Mouse (Mus musculus) stomach, embryonic 14.5 days (tissue): ENCODE results near the gene Fbxo47. TPM values are rescaled to one million over a fixed set of nuclear protein-coding genes. Genes with fewer than 3 reads are reported as not detected.

Source experiments
- ATAC-seq: fragments of 200-750 bp; cut with Nextera tagmentation; 2 replicates; pipeline ENCODE4 v1.8.0; 2017; ENCODE audit warnings: low read depth, moderate TSS enrichment; ENCODE audit not compliant: insufficient number of reproducible peaks, insufficient read depth, low FRiP score
- H3K27ac ChIP-seq: fragments of 300-500 bp; sonication (generic); 2 replicates; pipeline ENCODE4 v1.5.1; 2014; ENCODE audit warnings: mild to moderate bottlenecking, low read length, moderate library complexity, mixed read lengths
- H3K27me3 ChIP-seq: fragments of 300-500 bp; sonication (generic); 2 replicates; pipeline ENCODE4 v1.6.1; 2014; ENCODE audit warnings: low read length, control low read depth, mixed read lengths; ENCODE audit not compliant: control insufficient read depth, insufficient read depth
- H3K36me3 ChIP-seq: fragments of 300-500 bp; sonication (generic); 2 replicates; pipeline ENCODE4 v1.6.1; 2014; ENCODE audit warnings: mild to moderate bottlenecking, control low read depth, low read length, moderate library complexity, mixed read lengths; ENCODE audit not compliant: control insufficient read depth, insufficient read depth
- H3K4me1 ChIP-seq: fragments of 300-500 bp; sonication (generic); 2 replicates; pipeline ENCODE4 v1.6.1; 2014; ENCODE audit warnings: low read length, control low read depth, mixed read lengths; ENCODE audit not compliant: control insufficient read depth, insufficient read depth
- H3K4me2 ChIP-seq: fragments of 300-500 bp; sonication (generic); replicated peaks from 2 replicates; pipeline ENCODE4 v1.6.1; 2014; ENCODE audit warnings: low read depth, low read length, control low read depth
- H3K4me3 ChIP-seq: fragments of 300-500 bp; sonication (generic); 2 replicates; pipeline ENCODE4 v1.5.1; 2014; ENCODE audit warnings: low read depth, low read length, control low read depth
- H3K9ac ChIP-seq: fragments of 300-500 bp; sonication (generic); replicated peaks from 2 replicates; pipeline ENCODE4 v1.6.1; 2014; ENCODE audit warnings: low read depth, mild to moderate bottlenecking, control low read depth, low read length, moderate library complexity, mixed read lengths
- H3K9me3 ChIP-seq: fragments of 300-500 bp; sonication (generic); 2 replicates; pipeline ENCODE4 v1.6.1; 2016; ENCODE audit warnings: low read depth, low read length, control low read depth; ENCODE audit not compliant: control insufficient read depth
- WGBS: fragments of 180-500 bp; shearing (Covaris S2); extraction: QIAGEN DNeasy Blood & Tissue Kit; methylation state at CpG from one replicate; pipeline ENCODE4 v1.1.7; 2014; 5-methylcytosine and 5-hydroxymethylcytosine counted together
- polyA plus RNA-seq: library from polyadenylated mRNA; unstranded; fragments of >200 nt; fragmentation: Nextera tagmentation; extraction: Ambion mirVana; gene quantifications from 2 replicates; pipeline ENCODE4 v1.2.1, GENCODE M21; 2014

Fbxo47 gene
- polyA plus RNA-seq, 1 experiment from 2014 or later: 0.29 TPM

- Histone ChIP-seq H3K4me3 (no peak overlapping the region), H3K9me3 (no peaks in the 10 kb centered on the region), H3K36me3 (peaks cover 44% of the 10 kb centered on the region), H3K27ac (peak overlapping the region; percentile 66; the same call in 1 of the 2 replicates), H3K27me3 (no peaks in the 10 kb centered on the region), H3K4me2 (0 out of 2 replicates have a peak overlapping the region, but pooled peaks have one; percentile 13), H3K9ac (no peak overlapping the region), H3K4me1 (peaks cover 34% of the 10 kb centered on the region)
- WGBS: 10% methylated on average over 4 of the region's 4 CpGs
- no peak for ATAC-seq
Measured at GRCm38 (mm10) chr11:97818571-97818970, 65.4 kb downstream of the Fbxo47 start.

- ATAC-seq: no peak
Measured at GRCm38 (mm10) chr11:97818003-97818402, 66.0 kb downstream of the Fbxo47 start.

GRCm38 (mm10) chr11:97817379-97817778 is 66.6 kb downstream of the Fbxo47 start:
- Histone ChIP-seq H3K4me1 (peaks cover 46% of the 10 kb centered on the region), H3K36me3 (peaks cover 42% of the 10 kb centered on the region), H3K9ac (no peak overlapping the region), H3K4me3 (no peak overlapping the region), H3K27ac (peak overlapping the region; percentile 41; the same call in 1 of the 2 replicates), H3K4me2 (0 out of 2 replicates have a peak overlapping the region, but pooled peaks have one; percentile 4), H3K9me3 (no peaks in the 10 kb centered on the region), H3K27me3 (no peaks in the 10 kb centered on the region)
- 33% methylated on average over 5 of the region's 5 CpGs for WGBS
- ATAC-seq: peak; percentile 31; the same call in 1 of the 2 replicates

More at GRCm38 (mm10) chr11:97818003-97818402, 66.0 kb downstream of the Fbxo47 start:
- Histone ChIP-seq H3K36me3 (peaks cover 47% of the 10 kb centered on the region), H3K9ac (no peak overlapping the region), H3K4me1 (peaks cover 40% of the 10 kb centered on the region), H3K4me2 (no peak overlapping the region), H3K27ac (no peak overlapping the region), H3K4me3 (no peak overlapping the region), H3K27me3 (no peaks in the 10 kb centered on the region), H3K9me3 (no peaks in the 10 kb centered on the region)
- WGBS: 30% methylated on average over 6 of the region's 6 CpGs

GRCm38 (mm10) chr11:97816916-97817315 is 67.0 kb downstream of the Fbxo47 start:
- Histone ChIP-seq H3K27me3 (no peaks in the 10 kb centered on the region), H3K9me3 (no peaks in the 10 kb centered on the region), H3K4me2 (0 out of 2 replicates have a peak overlapping the region, but pooled peaks have one; percentile 4), H3K9ac (no peak overlapping the region), H3K4me1 (peaks cover 51% of the 10 kb centered on the region), H3K27ac (peak overlapping the region; percentile 41; the same call in 1 of the 2 replicates), H3K36me3 (peaks cover 40% of the 10 kb centered on the region), H3K4me3 (no peak overlapping the region)
- no peak for ATAC-seq
- 58% methylated on average over 9 of the region's 9 CpGs for WGBS

GRCm38 (mm10) chr11:97816176-97816575 is 67.8 kb downstream of the Fbxo47 start:
- ATAC-seq: no peak
- Histone ChIP-seq H3K27ac (no peak overlapping the region; the same call in 1 of the 2 replicates), H3K27me3 (no peaks in the 10 kb centered on the region), H3K4me1 (peaks cover 58% of the 10 kb centered on the region), H3K4me3 (peak overlapping the region; percentile 7; the same call in 1 of the 2 replicates), H3K36me3 (peaks cover 40% of the 10 kb centered on the region), H3K9me3 (no peaks in the 10 kb centered on the region), H3K9ac (no peak overlapping the region), H3K4me2 (no peak overlapping the region)
- 49% methylated on average over 5 of the region's 5 CpGs for WGBS

- whole genome bisulfite sequencing: 68% methylated on average over 11 of the region's 11 CpGs
- H3K9ac ChIP-seq: no peak overlapping the region
Measured at GRCm38 (mm10) chr11:97815736-97816135, 68.2 kb downstream of the Fbxo47 start.

GRCm38 (mm10) chr11:97813746-97814515 is 70.0 kb downstream of the Fbxo47 start:
- 72% methylated on average over 17 of the region's 17 CpGs for WGBS

More at GRCm38 (mm10) chr11:97815736-97816135, 68.2 kb downstream of the Fbxo47 start:
- Histone ChIP-seq H3K27me3 (no peaks in the 10 kb centered on the region), H3K4me2 (no peak overlapping the region), H3K9me3 (no peaks in the 10 kb centered on the region), H3K4me3 (peak overlapping the region; percentile 7; the same call in 1 of the 2 replicates), H3K4me1 (peaks cover 60% of the 10 kb centered on the region), H3K27ac (no peak overlapping the region; the same call in 1 of the 2 replicates), H3K36me3 (peaks cover 40% of the 10 kb centered on the region)
- ATAC-seq: no peak

GRCm38 (mm10) chr11:97813085-97813484 is 70.9 kb downstream of the Fbxo47 start:
- WGBS: 36% methylated on average over 7 of the region's 7 CpGs
- H3K27me3 ChIP-seq: no peaks in the 10 kb centered on the region
- H3K9me3 ChIP-seq: no peaks in the 10 kb centered on the region
- no peak overlapping the region; the same call in 1 of the 2 replicates for H3K27ac ChIP-seq
- no peak overlapping the region for H3K4me3 ChIP-seq
- ATAC-seq: no peak
- no peak overlapping the region for H3K4me2 ChIP-seq
- H3K9ac ChIP-seq: no peak overlapping the region
- peaks cover 76% of the 10 kb centered on the region for H3K4me1 ChIP-seq
- H3K36me3 ChIP-seq: peaks cover 43% of the 10 kb centered on the region

More at GRCm38 (mm10) chr11:97813746-97814515, 70.0 kb downstream of the Fbxo47 start:
- no peaks in the 10 kb centered on the region for H3K27me3 ChIP-seq
- H3K4me3 ChIP-seq: no peak overlapping the region
- H3K27ac ChIP-seq: peak overlapping the region; percentile 11; the same call in 1 of the 2 replicates
- H3K9ac ChIP-seq: no peak overlapping the region
- H3K4me2 ChIP-seq: no peak overlapping the region
- ATAC-seq: no peak
- no peaks in the 10 kb centered on the region for H3K9me3 ChIP-seq
- peaks cover 75% of the 10 kb centered on the region for H3K4me1 ChIP-seq
- peaks cover 37% of the 10 kb centered on the region for H3K36me3 ChIP-seq
